ENCODE assay signal across 27 mouse cellular contexts in genomic region chr12:111196548-111196947, GRCm38 (mm10). TPM values are rescaled to one million over a fixed set of nuclear protein-coding genes. Genes with fewer than 3 reads are reported as not detected.
DNase-seq lines count a peak whose midpoint lies in the region; ATAC-seq and TF ChIP-seq lines count a peak whose summit lies in the region.
"Had no signal": no experiment of that assay in that cellular context is flagged by ENCODE, and none has a peak within 500 bp of the region (broad histone marks: within the 10 kb centered on the region; RNA-seq: fewer than 3 reads in every experiment).

No protein-coding gene starts in this region.

- H3K4me2 ChIP-seq in intestine, embryonic 15.5 days (replicated peaks), result no peak overlapping the region
- no peak overlapping the region for H3K4me2 ChIP-seq in intestine, postnatal 0 days (replicated peaks; ENCODE audit: low read depth)
- no peak overlapping the region for H3K4me2 ChIP-seq in intestine, embryonic 16.5 days (ENCODE audit: low read depth, low read length)

- WGBS in intestine, embryonic 15.5 days, result 60% methylated on average over 4 of the region's 4 CpGs
- 43% methylated on average over 4 of the region's 4 CpGs for WGBS in intestine, postnatal 0 days
- 63% methylated on average over 4 of the region's 4 CpGs for WGBS in intestine, embryonic 16.5 days

- peak; percentile 76 for DNase-seq in 416B (ENCODE audit: low read depth)
- DNase-seq in left cerebral cortex, adult 8-10 months (ENCODE audit: low spot score in 2 of 2), result no peak
- no peak for DNase-seq in cerebellum, adult 8-10 months
- DNase-seq: adrenal gland, adult 2 months; adrenal gland, adult 8-10 months; adrenal gland, postnatal 10 days; adrenal gland, postnatal 14 days; adrenal gland, postnatal 25 days; adrenal gland, postnatal 36 days; B cell, adult 2 months; cerebellum, adult 11 months; cerebellum, adult 11-12 months; cerebellum, adult 18-20 months; cerebellum, adult 2 months had no signal

- no peak overlapping the region for H3K27ac ChIP-seq in intestine, embryonic 15.5 days
- no peak overlapping the region for H3K27ac ChIP-seq in intestine, postnatal 0 days (ENCODE audit: low read depth, low read length)
- no peak overlapping the region for H3K27ac ChIP-seq in intestine, embryonic 16.5 days (ENCODE audit: low read length)

- TF ChIP-seq CTCF in intestine, postnatal 0 days (IDR thresholded peaks at IDR 0.05; ENCODE audit: low read depth), result no peak

- no peak overlapping the region for H3K4me3 ChIP-seq in intestine, embryonic 15.5 days (replicated peaks)
- no peak overlapping the region for H3K4me3 ChIP-seq in intestine, postnatal 0 days (ENCODE audit: low read depth, low read length)
- H3K4me3 ChIP-seq in intestine, embryonic 16.5 days (ENCODE audit: low read length), result no peak overlapping the region

- no peaks in the 10 kb centered on the region for H3K36me3 ChIP-seq in intestine, embryonic 15.5 days
- no peaks in the 10 kb centered on the region for H3K36me3 ChIP-seq in intestine, postnatal 0 days (ENCODE audit: control insufficient read depth, insufficient read depth)
- H3K36me3 ChIP-seq in intestine, embryonic 16.5 days (ENCODE audit: control insufficient read depth, insufficient read depth, low read length), result no peaks in the 10 kb centered on the region
- H3K36me3 ChIP-seq: G1E had no signal

- no peaks in the 10 kb centered on the region for H3K27me3 ChIP-seq in intestine, embryonic 15.5 days (replicated peaks)
- H3K27me3 ChIP-seq in intestine, postnatal 0 days (replicated peaks; ENCODE audit: control insufficient read depth, insufficient read depth, low read length), result no peaks in the 10 kb centered on the region
- H3K27me3 ChIP-seq in intestine, embryonic 16.5 days (replicated peaks; ENCODE audit: control insufficient read depth, insufficient read depth, low read length), result no peaks in the 10 kb centered on the region
- H3K27me3 ChIP-seq: CH12.LX, Patski had no signal

- ATAC-seq in intestine, embryonic 15.5 days, result 0 out of 2 replicates have a peak, but pooled peaks have one; percentile 56
- no peak for ATAC-seq in intestine, postnatal 0 days
- ATAC-seq in intestine, embryonic 16.5 days, result peak; percentile 21; the same call in 1 of the 2 replicates
- ATAC-seq: activated CD4-positive, CD25-positive, alpha-beta regulatory T cell, adult 4 months; CD4-positive, CD25-positive, alpha-beta regulatory T cell, adult 4 months; Patski had no signal

- H3K9me3 ChIP-seq in intestine, embryonic 15.5 days, result no peaks in the 10 kb centered on the region
- H3K9me3 ChIP-seq in intestine, postnatal 0 days (ENCODE audit: control insufficient read depth), result no peaks in the 10 kb centered on the region
- H3K9me3 ChIP-seq in intestine, embryonic 16.5 days (ENCODE audit: control insufficient read depth, low read length), result no peaks in the 10 kb centered on the region
- H3K9me3 ChIP-seq: G1E had no signal

- peaks cover 11% of the 10 kb centered on the region for H3K4me1 ChIP-seq in intestine, embryonic 15.5 days (replicated peaks)
- no peaks in the 10 kb centered on the region for H3K4me1 ChIP-seq in intestine, postnatal 0 days (replicated peaks; ENCODE audit: control insufficient read depth, insufficient read depth, low read length)
- 0 out of 2 replicates have a peak, but pooled peaks cover 3% of the 10 kb centered on the region for H3K4me1 ChIP-seq in intestine, embryonic 16.5 days (ENCODE audit: control insufficient read depth, insufficient read depth, low read length)

- H3K9ac ChIP-seq in intestine, embryonic 15.5 days, result no peak overlapping the region
- H3K9ac ChIP-seq in intestine, postnatal 0 days (ENCODE audit: low read depth, low read length), result no peak overlapping the region
- H3K9ac ChIP-seq in intestine, embryonic 16.5 days (ENCODE audit: low read depth, low read length), result no peak overlapping the region

RNA-seq across cellular contexts. Expression of gene 4930595D18Rik, which starts 12.3 kb away (rescaled TPM):
- polyA plus RNA-seq in intestine, embryonic 15.5 days (2015; fragmentation: Nextera tagmentation; extraction: Ambion mirVana), result not detected in 2 replicates
- polyA plus RNA-seq in intestine, postnatal 0 days (2015; fragmentation: Nextera tagmentation; extraction: Ambion mirVana), result not detected in 2 replicates
- polyA plus RNA-seq in intestine, embryonic 16.5 days (2015; fragmentation: Nextera tagmentation; extraction: Ambion mirVana), result not detected in 2 replicates
- total RNA-seq in left cerebral cortex, adult 8-10 months (2022), result not detected
- total RNA-seq: adrenal gland, adult 18-20 months; adrenal gland, adult 2 months; adrenal gland, adult 8-10 months; adrenal gland, postnatal 10 days; adrenal gland, postnatal 14 days; adrenal gland, postnatal 25 days; adrenal gland, postnatal 36 days; adrenal gland, postnatal 4 days; CH12.LX; ES-E14; MEL had no signal
- polyA plus RNA-seq: adrenal gland, adult 2 months; C2C12; cerebellum, adult 2 months; G1E; Patski had no signal

RNA-seq across cellular contexts. Expression of gene Traf3, which starts 30.4 kb away (rescaled TPM):
- 6.9 and 7.8 TPM in 2 replicates for polyA plus RNA-seq in intestine, embryonic 15.5 days (2015; fragmentation: Nextera tagmentation; extraction: Ambion mirVana)
- 3.4 and 4.0 TPM in 2 replicates for polyA plus RNA-seq in intestine, postnatal 0 days (2015; fragmentation: Nextera tagmentation; extraction: Ambion mirVana)
- polyA plus RNA-seq in intestine, embryonic 16.5 days (2015; fragmentation: Nextera tagmentation; extraction: Ambion mirVana), result 4.0 TPM in 2 replicates
- 10 to 100 TPM; 28.3 to 41.2 (median 36.2) TPM for total RNA-seq in left cerebral cortex, adult 8-10 months (2022)
- polyA plus RNA-seq: G1E had no signal
